Mouse (Mus musculus) CH12F3 (cell line): ENCODE data around the gene Kidins220.

ENCODE experiments used
- in situ Hi-C: fragments of 300-500 bp; cut with MboI; formaldehyde crosslinking; loops from 2 replicates; pipeline ENCODE4 v1.14.3; 2020; ENCODE audit warnings: low sequenced_read_pairs

Kidins220 gene

DNA sequence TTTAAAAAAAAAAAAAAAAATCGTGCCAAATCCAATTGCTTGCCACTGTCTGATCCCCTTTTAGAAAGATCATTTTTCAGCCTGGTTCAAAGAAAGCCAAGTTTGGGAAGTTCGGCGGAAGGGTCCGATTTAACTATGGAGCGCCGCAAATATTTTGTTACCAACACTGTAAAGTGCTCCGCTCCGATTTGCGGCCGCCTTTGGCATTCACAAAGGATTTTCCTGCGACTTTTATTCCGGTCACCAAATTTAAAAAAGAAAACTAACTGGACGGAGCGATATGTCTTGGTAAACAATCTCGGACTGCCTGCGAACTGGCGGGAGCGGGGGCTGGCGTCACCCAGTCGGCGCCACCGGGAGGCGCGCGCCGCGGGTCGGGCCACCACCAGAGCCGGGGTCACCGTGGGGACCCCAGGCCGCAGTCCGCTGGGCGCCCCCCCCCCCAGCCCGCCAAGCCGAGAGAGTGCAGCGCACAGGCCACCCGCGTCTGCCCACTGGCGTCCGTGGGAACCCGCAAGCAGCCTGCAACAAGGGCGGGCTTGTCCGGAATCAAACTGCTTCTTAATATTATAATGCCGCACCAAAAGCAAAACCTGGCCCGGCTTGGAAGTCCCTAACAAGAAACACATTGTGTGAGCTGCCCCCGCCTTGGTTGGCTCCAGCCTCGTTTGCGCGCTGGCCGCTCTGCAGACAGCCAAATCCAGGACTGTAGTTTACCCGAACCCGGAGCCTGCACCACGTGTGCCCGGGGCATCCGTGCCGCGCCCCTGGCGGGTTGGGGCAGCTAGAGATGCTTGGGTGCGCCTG, 125.9 kb downstream of the Kidins220 start:
- in situ Hi-C loops = no loop called here

DNA sequence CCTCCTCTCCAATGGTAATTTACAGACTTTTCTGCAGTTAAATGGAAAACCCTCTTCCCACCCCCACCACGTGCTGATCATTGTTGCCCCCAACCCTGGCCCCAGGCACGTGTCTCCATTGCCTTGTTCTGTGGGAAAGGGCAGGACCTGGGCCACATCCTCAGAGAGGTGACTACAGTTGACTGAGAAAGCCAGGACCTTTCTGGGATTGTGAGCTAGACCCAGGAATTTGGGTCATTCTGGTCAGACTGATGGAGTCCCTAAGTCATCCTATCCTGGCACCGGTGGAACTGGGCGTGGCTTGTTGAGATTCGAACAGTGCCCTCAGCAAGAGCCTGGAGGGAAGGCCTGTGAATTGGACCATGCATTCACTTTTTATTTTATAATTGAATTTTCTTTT, 126.7 kb downstream of the Kidins220 start:
- in situ Hi-C loops = no loop called here

DNA sequence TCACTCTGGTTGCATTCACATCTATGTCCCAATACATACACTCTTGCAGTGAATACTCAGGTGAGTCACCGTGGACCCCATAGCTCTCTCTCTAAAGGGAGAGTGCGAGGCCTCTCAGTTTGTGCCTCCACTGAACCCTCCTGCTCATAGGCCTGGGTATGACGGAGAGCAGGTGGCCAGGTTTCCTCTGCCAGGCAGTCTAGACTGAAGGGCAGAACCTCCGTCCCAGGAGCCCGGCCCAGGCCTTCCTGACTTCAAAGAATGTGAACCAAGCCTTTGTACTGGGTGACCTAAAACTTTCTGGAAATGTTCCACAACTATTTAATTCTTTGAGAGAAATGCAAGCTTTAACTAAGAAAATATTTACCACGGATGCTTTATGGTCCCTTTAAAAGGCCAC, 129.2 kb downstream of the Kidins220 start:
- in situ Hi-C loops = no loop called here

DNA sequence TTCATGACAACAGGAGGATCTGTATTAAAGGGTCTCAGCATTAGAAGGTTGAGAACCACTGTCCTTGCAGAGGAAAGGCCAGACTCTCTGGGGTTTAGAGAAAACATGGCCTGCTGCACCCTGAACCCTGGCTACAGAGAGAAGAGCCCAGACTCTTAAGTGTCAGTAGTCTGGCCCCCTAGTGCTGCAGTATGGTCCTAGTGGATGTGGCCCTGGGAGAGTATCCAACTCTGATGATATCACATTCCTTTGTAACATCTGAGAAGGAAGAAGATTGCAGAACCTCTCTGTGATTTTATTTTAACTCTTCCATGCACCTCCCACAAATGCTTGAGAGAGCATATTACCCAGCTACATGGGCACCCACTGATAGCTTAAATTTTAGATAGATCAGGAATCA, 129.8 kb downstream of the Kidins220 start:
- in situ Hi-C loops = no loop called here

DNA sequence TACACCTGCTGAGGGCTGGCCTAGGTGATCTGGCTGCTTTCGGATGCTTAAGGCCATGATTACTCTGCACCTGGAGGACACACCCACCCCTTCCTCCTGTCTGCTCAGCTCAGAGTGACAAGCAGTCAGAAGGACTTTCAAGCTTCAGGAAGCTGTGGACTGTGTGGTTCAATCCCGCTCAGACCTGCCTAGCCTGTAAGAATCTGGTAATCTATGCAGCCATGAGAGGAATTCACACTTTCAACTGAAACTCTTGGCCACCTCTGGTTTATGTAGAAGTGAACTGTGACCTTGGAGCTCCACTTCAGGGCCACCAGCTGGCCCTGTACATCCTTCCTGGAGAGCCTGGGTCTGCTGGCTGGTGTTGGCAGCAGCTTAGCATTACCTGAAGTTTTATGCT, 134.1 kb downstream of the Kidins220 start:
- in situ Hi-C loops = no loop called here

DNA sequence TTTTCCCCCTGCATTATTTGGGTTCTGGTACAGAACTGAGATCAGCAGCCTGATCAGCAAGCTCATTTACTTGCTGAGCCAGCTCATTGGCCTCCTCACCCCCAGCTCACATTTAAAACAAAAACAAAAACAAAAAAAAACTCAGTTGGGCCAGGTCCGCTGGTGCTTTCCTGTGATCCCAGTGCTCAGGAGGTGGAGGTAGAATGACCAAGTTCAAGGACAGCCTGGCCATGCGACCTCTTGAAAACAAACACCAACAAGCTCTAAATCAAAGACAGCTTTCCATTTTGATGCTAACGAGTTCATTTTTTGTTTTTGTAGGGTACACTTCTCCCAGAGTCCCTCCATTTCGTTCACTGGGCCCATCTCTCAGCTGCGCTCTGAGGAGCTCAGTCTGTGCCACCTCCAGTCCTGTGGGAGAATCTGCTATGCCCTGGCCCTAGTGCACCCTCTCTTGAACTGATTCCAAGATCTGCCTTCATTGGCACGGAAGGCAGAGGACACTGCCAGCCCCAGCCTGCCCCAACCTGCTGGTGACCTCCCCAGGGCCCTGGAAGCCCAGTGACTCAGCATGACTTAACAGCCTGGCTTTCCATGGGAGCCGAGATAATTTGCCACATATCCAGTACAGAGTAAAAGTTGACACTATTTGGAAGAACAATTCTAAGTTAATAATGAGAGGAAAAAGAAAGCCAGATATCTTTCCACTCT, 135.4 kb downstream of the Kidins220 start:
- in situ Hi-C loops = no loop called here

DNA sequence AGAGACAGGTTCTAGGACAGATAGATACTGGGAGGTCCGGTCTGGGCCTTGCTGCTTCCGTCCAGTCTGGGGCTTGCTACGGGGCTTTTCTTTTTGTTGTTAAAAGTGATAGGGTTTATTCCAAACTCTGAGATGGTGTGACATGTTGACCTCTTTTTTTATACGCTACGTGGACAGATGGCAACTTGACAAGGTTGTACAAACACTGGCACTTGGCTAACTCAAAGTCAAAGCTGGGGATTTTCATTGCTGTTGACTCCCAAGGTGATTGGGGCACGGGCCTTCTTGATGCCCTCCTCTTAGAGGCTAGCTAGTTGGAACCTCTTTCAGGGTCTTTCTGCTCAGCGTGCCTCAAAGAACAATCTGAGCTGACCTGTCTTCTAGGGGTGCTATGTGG, 136.0 kb downstream of the Kidins220 start:
- in situ Hi-C loops = no loop called here
